Mouse (Mus musculus) heart, embryonic 15.5 days (tissue): ENCODE measurements around the gene Tmtc1. TPM values are rescaled to one million over a fixed set of nuclear protein-coding genes. Genes with fewer than 3 reads are reported as not detected.
A peak's percentile ranks its signal among the peaks of the same experiment; 100 is the strongest.

Source experiments
- ATAC-seq: fragments of 200-750 bp; cut with Nextera tagmentation; replicated peaks from 2 replicates; pipeline ENCODE4 v1.8.0; 2017; ENCODE audit warnings: low read depth, moderate TSS enrichment; ENCODE audit not compliant: insufficient number of reproducible peaks, insufficient read depth, low FRiP score
- H3K27ac ChIP-seq: fragments of 300-500 bp; sonication (generic); 2 replicates; pipeline ENCODE4 v1.5.1; 2015; ENCODE audit warnings: mild to moderate bottlenecking, inconsistent platforms
- H3K27me3 ChIP-seq: fragments of 300-500 bp; sonication (generic); 2 replicates; pipeline ENCODE4 v1.6.1; 2015; ENCODE audit warnings: inconsistent platforms
- H3K36me3 ChIP-seq: fragments of 300-500 bp; sonication (generic); 2 replicates; pipeline ENCODE4 v1.6.1; 2015; ENCODE audit warnings: mild to moderate bottlenecking, inconsistent platforms
- H3K4me1 ChIP-seq: fragments of 300-500 bp; sonication (generic); replicated peaks from 2 replicates; pipeline ENCODE4 v1.6.1; 2015; ENCODE audit warnings: inconsistent platforms
- H3K4me2 ChIP-seq: fragments of 300-500 bp; sonication (generic); 2 replicates; pipeline ENCODE4 v1.6.1; 2015; ENCODE audit warnings: inconsistent platforms, mild to moderate bottlenecking, moderate library complexity
- H3K4me3 ChIP-seq: fragments of 300-500 bp; sonication (generic); 2 replicates; pipeline ENCODE4 v1.5.1; 2015; ENCODE audit warnings: mild to moderate bottlenecking, inconsistent platforms
- H3K9ac ChIP-seq: fragments of 300-500 bp; sonication (generic); 2 replicates; pipeline ENCODE4 v1.6.1; 2015; ENCODE audit warnings: mild to moderate bottlenecking, inconsistent platforms
- H3K9me3 ChIP-seq: fragments of 300-500 bp; sonication (generic); replicated peaks from 2 replicates; pipeline ENCODE4 v1.6.1; 2016; ENCODE audit warnings: inconsistent platforms
- WGBS: fragments of 180-500 bp; shearing (Covaris S2); methylation state at CpG from one replicate; pipeline ENCODE4 v1.1.7; 2015; ENCODE audit warnings: mixed read lengths; 5-methylcytosine and 5-hydroxymethylcytosine counted together
- polyA plus RNA-seq: library from polyadenylated mRNA; unstranded; fragments of >200 nt; fragmentation: Nextera tagmentation; extraction: Ambion mirVana; gene quantifications from 2 replicates; pipeline ENCODE4 v1.2.1, GENCODE M21; 2015

Gene Tmtc1
- polyA plus RNA-seq, 1 experiment from 2014 or later, result 2.2 TPM

DNA sequence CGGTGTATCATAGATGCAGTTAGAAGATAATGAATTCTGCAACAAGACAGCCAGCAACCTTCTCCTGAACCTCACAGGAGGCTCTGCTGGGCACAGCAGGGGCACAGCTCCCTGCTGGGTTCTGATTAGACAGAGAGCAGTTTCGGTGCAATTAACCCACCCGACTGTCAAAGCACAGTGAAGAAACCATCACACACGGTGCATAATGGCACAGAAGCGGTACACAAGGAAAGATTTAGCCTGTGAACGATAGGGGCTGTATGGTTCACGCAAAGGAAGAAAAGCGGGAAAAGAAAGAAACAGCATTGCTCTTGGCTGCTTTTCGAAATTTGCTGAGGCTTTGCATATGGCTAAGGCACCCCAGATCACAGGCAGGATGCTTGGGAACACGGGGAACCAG is 52.0 kb downstream of the Tmtc1 start:
- H3K36me3 ChIP-seq, result no peaks in the 10 kb centered on the region
- H3K4me3 ChIP-seq, result no peak overlapping the region
- WGBS, result 58% methylated on average over 10 of the region's 10 CpGs
- no peak for ATAC-seq
- H3K9me3 ChIP-seq, result no peaks in the 10 kb centered on the region
- H3K27me3 ChIP-seq, result no peaks in the 10 kb centered on the region
- H3K27ac ChIP-seq, result peak overlapping the region; percentile 83
- peaks cover 23% of the 10 kb centered on the region for H3K4me1 ChIP-seq
- no peak overlapping the region for H3K9ac ChIP-seq
- no peak overlapping the region for H3K4me2 ChIP-seq

DNA sequence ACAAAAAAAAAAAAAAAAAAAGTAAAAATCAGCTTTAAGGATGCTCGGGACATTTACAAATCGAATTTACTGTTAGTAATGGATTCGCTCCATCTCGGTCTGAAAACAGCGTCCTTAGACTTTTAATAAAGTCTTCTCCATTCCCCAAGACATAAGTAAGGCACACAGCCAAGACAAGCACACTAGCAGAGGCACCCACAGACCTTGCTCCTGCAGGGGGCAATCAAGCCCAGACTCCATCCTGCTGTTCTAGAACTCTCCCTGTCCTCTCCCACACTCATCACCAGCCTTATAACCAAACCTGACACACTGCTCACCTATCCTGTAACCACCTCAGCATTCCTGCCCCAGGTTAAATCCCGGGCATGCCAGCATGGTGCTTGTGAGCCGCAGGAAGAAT is 52.9 kb downstream of the Tmtc1 start:
- H3K27me3 ChIP-seq, result no peaks in the 10 kb centered on the region
- no peaks in the 10 kb centered on the region for H3K36me3 ChIP-seq
- H3K9ac ChIP-seq, result no peak overlapping the region
- WGBS, result 63% methylated on average over 7 of the region's 7 CpGs
- no peaks in the 10 kb centered on the region for H3K9me3 ChIP-seq
- H3K4me1 ChIP-seq, result peaks cover 23% of the 10 kb centered on the region
- no peak overlapping the region for H3K4me3 ChIP-seq
- no peak overlapping the region for H3K4me2 ChIP-seq
- no peak for ATAC-seq
- H3K27ac ChIP-seq, result peak overlapping the region; percentile 83

DNA sequence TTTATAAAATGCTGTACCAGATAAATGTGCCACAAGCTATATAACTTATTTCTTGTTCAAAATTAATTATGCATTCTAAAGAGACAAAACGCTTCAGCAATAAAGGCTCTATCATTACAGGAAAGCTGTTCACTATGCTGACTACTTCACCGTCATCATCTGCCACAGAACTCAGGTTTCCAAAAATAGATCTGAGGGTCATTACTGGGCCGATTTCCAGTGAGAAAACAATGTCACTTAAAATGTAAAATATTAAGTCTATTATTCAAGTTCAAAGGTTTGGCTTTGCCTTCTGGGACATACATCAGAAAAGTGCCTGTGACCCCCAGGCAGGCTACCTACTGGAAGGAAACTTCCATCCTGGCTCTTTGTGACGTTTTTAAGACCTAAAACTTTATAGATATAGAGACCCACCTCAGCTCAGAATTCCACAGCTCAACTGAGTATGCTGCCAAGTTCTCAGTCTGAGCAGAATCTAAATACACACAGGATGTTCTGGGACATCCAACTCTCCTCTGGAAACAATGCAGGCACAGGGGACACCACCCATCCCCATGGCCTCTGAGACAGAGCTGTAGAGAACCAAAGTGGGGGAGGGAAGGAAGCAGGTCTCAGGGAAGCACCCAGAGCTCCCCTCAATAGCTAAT is 53.4 kb downstream of the Tmtc1 start:
- 7% methylated on average over 4 of the region's 4 CpGs for WGBS
- Histone ChIP-seq H3K9me3 (no peaks in the 10 kb centered on the region), H3K9ac (no peak overlapping the region), H3K27me3 (no peaks in the 10 kb centered on the region), H3K27ac (peak overlapping the region; percentile 83), H3K36me3 (no peaks in the 10 kb centered on the region), H3K4me3 (no peak overlapping the region), H3K4me1 (peaks cover 27% of the 10 kb centered on the region), H3K4me2 (peak overlapping the region; percentile 24; the same call in 1 of the 2 replicates)
- peak; percentile 85 for ATAC-seq

DNA sequence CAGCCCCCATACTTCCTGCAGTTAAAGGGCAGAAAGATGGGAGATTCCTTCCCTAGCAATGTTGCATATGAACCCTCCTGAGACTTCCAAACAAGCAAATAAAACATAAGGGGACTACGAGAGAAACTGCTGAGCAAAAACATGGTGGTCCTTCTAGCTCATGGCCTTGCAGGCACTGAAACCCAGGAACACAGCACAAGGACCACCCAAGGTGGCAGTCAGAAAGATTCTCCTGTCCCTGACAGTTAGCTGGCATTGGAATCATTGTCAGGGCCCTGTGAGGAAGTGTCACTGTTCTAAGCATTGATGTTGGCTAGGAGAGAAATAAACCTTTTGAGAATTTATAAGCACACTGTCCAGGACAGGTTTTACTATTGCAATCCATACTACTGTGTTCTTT is 56.2 kb downstream of the Tmtc1 start:
- Histone ChIP-seq H3K4me3 (no peak overlapping the region), H3K27me3 (no peaks in the 10 kb centered on the region), H3K9ac (no peak overlapping the region), H3K36me3 (no peaks in the 10 kb centered on the region), H3K9me3 (no peaks in the 10 kb centered on the region), H3K27ac (no peak overlapping the region), H3K4me1 (peaks cover 46% of the 10 kb centered on the region), H3K4me2 (no peak overlapping the region)
- 64% methylated on average over 1 of the region's 1 CpGs for WGBS
- ATAC-seq, result no peak

DNA sequence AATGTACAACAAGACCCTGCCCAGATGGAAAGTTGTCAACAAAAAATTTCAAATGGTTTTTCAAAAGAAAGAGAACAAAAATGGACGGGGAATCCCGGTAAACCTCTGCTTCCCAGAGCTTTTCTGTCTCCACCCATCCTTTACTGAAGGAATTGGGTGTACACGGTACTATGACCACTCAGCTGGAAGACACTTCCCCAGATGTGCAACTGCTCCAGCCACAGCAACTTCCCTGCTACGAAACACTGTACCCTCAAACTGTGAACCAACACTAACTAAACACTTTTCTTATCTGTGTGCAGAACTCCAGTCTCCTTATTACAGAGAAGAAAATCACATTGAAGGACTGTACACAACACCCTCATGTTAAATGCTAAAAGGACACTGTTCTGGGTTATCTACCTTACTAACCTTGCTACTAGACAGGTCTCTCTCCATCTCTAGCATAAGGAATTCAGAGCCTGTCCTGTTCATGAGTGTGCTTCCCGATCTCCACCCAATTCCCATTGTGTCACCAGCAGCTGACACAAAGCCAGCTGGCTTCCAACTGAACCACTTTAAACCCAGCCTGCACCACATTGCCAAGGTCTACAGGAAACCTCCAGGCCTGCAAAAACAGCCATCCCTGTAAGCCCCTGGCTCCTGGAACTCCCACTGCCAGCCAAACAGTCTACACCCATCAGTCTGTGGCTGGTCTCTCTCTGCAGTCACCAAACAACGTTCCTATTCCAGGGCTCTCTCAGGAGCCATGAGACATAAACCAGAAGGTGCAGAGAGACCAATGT is 59.9 kb downstream of the Tmtc1 start:
- H3K9me3 ChIP-seq, result no peaks in the 10 kb centered on the region
- H3K27ac ChIP-seq, result peak overlapping the region; percentile 75
- no peaks in the 10 kb centered on the region for H3K27me3 ChIP-seq
- ATAC-seq, result peak; percentile 82
- no peak overlapping the region for H3K9ac ChIP-seq
- H3K36me3 ChIP-seq, result no peaks in the 10 kb centered on the region
- H3K4me3 ChIP-seq, result no peak overlapping the region
- no peak overlapping the region for H3K4me2 ChIP-seq
- WGBS, result 51% methylated on average over 6 of the region's 6 CpGs
- peaks cover 23% of the 10 kb centered on the region for H3K4me1 ChIP-seq

DNA sequence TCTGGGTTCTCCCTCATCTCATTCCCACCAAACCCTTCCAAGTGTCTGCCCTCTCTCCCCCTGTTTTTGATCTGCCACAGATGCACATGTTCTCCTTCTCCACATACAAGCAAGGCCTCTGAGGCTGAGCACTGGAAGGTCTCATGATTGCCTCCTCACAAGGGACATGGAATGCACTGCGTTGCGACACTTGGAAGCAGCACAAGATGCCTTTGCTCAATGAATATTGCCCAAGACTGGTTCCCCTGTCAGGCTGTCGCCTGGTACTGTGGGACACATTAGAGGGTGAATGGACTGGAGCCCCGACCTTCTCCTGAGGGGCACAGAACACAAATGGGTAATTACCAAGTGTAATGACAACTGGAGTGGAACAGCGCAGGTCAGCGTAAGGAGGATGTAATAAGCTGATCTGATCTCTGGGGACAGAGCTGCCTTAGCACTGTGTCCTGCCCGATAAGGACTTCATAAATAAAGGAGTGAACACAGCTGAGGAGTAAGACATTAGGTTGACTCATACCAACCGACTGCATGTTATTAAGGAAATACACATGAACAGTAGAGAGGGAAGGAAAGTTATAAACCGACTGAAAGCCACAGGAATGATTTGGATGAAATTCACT is 62.9 kb downstream of the Tmtc1 start:
- H3K4me3 ChIP-seq, result no peak overlapping the region
- no peaks in the 10 kb centered on the region for H3K9me3 ChIP-seq
- H3K4me1 ChIP-seq, result peaks cover 23% of the 10 kb centered on the region
- H3K9ac ChIP-seq, result no peak overlapping the region
- no peaks in the 10 kb centered on the region for H3K27me3 ChIP-seq
- H3K4me2 ChIP-seq, result no peak overlapping the region
- ATAC-seq, result no peak
- H3K36me3 ChIP-seq, result no peaks in the 10 kb centered on the region
- WGBS, result 81% methylated on average over 9 of the region's 9 CpGs
- no peak overlapping the region for H3K27ac ChIP-seq

DNA sequence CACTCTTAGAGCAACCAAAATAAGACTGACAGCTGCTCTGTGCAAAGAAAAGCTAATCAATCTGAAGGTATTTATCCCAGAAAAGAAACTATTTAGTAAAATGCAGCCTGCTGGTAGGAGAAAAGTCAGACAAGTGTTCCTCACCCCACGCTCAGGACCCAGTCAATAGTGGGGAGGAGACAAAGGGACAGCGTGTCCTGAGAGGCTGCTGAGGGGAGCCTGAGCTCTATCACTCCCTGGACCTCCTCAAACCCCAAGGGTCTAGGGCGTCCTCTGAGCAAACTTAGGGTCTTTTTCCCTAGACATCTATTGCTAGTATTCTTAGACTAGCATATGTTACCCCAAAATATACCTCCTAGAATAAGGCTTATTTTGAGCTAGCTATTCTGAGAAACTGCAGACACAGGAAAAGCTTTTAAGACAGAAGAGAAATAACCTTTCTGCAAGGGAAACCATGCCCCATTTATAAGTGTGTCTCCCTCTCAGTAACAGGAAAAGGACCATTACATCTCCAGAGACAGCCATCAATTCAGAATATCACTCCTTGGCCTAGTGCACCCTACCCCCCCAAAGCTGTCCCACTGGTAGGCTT is 68.5 kb downstream of the Tmtc1 start:
- Histone ChIP-seq H3K36me3 (no peaks in the 10 kb centered on the region), H3K4me1 (no peaks in the 10 kb centered on the region), H3K9me3 (no peaks in the 10 kb centered on the region), H3K4me3 (no peak overlapping the region), H3K4me2 (no peak overlapping the region), H3K9ac (no peak overlapping the region), H3K27me3 (no peaks in the 10 kb centered on the region), H3K27ac (no peak overlapping the region)
- WGBS, result 54% methylated on average over 3 of the region's 3 CpGs
- no peak for ATAC-seq

DNA sequence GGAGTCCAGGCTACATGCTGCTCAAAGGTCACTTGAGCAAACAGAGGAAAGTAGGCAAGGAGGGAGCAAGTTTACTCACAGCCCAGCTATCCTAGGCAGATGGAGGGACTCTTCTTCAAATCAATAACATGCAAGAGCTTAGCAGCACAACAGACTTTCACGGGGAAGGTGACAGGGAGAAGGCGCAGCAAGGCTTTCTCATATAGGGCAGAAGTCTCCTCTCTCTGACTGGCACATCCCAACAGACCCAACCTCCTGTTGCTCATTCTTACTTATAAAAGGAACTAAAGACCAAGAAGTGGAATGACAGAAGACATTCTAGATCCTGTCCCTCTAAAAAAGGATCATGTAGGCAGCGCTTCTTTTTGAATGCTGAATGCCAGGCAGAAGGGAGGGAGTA is 69.2 kb downstream of the Tmtc1 start:
- H3K4me1 ChIP-seq, result no peaks in the 10 kb centered on the region
- WGBS, result 81% methylated on average over 3 of the region's 3 CpGs
- H3K27me3 ChIP-seq, result no peaks in the 10 kb centered on the region
- H3K9ac ChIP-seq, result no peak overlapping the region
- H3K4me3 ChIP-seq, result no peak overlapping the region
- no peak overlapping the region for H3K4me2 ChIP-seq
- ATAC-seq, result no peak
- H3K9me3 ChIP-seq, result no peaks in the 10 kb centered on the region
- no peaks in the 10 kb centered on the region for H3K36me3 ChIP-seq
- no peak overlapping the region for H3K27ac ChIP-seq

DNA sequence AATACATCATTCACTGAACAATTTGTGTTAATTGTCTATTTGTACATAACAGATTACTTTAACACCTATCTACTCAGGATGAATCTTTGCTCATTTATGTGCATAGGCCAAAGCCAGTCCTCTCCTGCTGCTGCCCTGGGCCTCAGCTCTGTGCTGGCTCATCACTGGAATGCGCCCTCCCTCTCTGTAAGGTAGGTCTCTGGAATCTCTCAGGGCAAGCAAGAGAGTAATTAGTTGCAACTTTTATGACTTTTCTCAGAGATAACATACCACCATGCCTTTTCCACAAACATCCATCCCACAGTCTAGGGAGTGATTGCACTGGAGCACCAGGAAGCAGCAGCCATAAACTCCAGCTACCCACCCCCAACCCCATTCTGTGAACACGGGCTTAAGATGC is 70.7 kb downstream of the Tmtc1 start:
- Histone ChIP-seq H3K9me3 (no peaks in the 10 kb centered on the region), H3K4me2 (no peak overlapping the region), H3K9ac (no peak overlapping the region), H3K4me1 (no peaks in the 10 kb centered on the region), H3K27me3 (no peaks in the 10 kb centered on the region), H3K4me3 (no peak overlapping the region), H3K36me3 (no peaks in the 10 kb centered on the region), H3K27ac (no peak overlapping the region)
- WGBS, result 59% methylated on average over 2 of the region's 2 CpGs
- no peak for ATAC-seq

DNA sequence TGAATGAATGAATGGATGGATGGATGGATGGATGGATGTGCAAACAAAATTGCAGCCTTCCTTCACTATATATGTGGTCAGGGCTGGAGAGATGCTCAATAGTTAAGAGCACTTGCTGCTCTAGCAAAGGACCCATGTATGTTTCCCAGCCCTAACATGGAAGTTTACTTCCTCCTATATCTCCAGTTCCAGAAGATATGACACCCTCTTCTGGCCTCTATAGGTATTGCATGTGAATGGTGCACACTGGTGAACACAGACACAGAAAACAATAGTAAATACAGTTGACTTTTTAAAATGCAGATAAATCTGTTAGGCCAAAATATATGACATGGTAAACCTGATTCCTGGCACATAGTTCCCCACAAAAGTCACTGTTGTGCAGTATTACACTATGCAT is 73.0 kb downstream of the Tmtc1 start:
- no peak overlapping the region for H3K4me3 ChIP-seq
- no peak overlapping the region for H3K9ac ChIP-seq
- H3K27ac ChIP-seq, result no peak overlapping the region
- no peaks in the 10 kb centered on the region for H3K27me3 ChIP-seq
- no peaks in the 10 kb centered on the region for H3K4me1 ChIP-seq
- no peaks in the 10 kb centered on the region for H3K9me3 ChIP-seq
- H3K4me2 ChIP-seq, result no peak overlapping the region
- no peaks in the 10 kb centered on the region for H3K36me3 ChIP-seq
- ATAC-seq, result no peak

DNA sequence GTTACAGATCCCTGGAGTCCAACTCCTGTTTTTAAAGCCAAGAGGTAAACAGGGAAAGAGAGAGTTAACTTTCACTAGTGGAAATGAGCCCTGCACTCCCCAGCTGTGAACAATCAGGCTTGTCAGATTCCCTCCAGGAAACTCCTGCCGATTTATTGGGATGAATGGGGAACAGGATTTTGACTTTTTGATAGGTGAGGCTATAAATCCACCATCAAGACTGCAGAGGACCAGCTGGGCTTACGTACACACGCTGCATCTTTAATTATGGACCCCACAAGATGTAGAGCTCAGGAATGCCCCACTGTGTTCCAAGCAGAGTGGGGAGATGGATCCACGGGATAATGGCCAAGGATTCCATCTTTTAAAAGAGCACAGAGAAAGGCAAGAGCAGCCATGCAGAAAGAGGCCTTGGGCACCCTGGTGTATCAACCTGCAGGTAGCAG is 77.1 kb downstream of the Tmtc1 start:
- Histone ChIP-seq H3K4me2 (no peak overlapping the region), H3K9me3 (no peaks in the 10 kb centered on the region), H3K27ac (no peak overlapping the region), H3K4me1 (no peaks in the 10 kb centered on the region), H3K9ac (no peak overlapping the region), H3K36me3 (no peaks in the 10 kb centered on the region), H3K27me3 (no peaks in the 10 kb centered on the region), H3K4me3 (no peak overlapping the region)
- WGBS, result 53% methylated on average over 4 of the region's 4 CpGs
- no peak for ATAC-seq
